Mouse (Mus musculus) embryo, embryonic 10 days (tissue): ENCODE measurements around the gene Olfr411.
A peak's percentile ranks its signal among the peaks of the same experiment; 100 is the strongest.

Experiments
- DNase-seq: peaks from one replicate; pipeline ENCODE4 v3.0.0-alpha.2; 2015; ENCODE audit warnings: low spot score

Gene Olfr411

DNA sequence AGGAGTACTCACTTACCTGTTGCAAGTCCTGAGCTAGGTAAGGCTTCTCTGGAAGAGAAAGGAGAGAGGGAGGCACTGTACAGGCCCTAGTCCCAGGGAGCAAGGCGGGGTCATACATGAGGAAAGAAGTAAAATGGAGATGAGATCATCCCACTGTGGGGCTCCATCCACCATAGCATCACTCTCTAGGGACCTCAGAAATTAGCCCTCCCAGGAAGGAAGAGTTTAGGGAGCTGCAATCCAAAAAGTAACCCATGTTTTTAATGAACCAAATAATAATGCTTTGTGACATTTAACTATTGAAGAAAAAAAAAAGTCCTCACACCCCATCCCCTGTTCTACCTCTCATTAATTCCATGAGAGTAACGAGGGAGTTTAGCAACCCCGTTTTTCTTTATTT, at the start of gene Olfr411:
Olfr411 (minus strand) TSS at position 101 of the 400 bp plus-strand sequence.
- no peak for DNase-seq

DNA sequence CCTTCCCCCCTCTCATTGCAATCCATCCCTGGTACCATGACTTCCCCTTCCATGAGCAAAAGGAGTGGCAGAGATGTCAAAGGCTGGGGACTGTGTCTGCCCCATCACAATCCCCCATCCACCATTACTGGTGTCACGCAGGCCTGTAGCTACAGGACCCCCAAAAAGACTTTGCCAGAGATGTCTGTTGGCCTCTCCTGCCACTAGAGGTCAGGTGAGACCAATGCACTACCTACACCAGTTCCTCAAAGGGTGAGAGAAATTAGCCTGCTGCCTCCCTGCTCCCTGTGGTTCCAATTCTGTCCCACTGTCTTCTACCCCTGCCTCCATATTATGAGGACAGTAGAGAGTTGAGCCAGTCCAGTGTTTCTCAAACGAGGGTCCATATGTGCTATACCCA, 49.7 kb upstream of the Olfr411 start:
- peak; percentile 59 for DNase-seq

DNA sequence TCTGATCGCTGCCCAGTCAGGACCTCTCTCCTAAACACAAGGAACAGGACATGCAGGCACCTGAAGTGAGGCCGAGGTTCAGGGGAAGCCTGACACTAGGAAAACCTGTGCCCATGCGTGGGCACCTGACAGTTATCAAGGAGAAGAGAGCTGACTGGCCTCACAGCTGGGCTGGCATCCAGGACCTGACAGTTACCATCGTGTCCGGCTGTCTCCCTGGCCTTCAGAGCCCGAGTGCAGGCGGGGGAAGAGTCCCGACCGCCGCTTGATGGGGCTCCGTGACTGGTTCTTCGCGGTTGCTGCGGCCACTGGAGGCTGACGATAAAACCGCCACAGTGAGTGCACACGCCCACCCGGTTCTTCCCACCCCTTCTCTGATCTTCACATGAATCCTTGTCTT, 43.1 kb upstream of the Olfr411 start:
- no peak for DNase-seq

DNA sequence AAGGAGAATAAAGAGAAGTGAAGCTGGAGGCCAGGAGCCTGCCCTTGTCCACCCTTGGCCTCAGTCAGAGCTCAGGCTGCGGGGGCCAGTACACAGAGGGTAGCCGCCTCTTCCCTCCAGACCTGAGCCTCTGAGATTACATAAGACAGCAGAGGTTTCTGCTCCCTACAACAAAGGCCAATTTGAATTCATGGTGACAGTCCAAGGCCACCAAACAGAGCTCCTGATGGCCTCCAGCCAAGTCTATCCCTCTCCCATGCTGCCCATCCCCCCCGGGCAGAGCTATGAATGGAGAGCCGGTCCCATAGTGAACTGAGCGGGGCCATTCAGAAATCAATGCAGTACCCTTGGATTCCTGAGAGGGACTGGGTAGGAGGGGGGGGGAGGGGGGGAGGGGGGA, 41.0 kb upstream of the Olfr411 start:
- DNase-seq: no peak

DNA sequence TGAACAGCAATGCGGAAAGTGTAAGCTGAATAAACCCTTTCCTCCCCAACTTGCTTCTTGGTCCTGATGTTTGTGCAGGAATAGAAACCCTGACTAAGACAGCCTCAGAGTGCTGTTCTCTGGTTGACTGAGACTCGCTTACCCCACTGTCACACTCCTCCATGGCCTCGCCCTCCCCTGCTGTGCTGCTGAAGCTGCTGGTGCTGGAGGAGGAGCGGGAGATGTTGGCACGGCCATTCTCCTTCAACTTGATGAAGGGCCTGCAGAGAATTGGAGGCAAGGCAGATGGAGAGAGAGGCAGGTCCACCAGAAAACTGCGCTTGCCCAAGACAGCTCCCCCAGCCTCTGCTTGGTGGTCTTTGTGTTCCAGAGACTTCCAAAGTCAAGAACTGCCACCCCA, 40.5 kb upstream of the Olfr411 start:
- no peak for DNase-seq

DNA sequence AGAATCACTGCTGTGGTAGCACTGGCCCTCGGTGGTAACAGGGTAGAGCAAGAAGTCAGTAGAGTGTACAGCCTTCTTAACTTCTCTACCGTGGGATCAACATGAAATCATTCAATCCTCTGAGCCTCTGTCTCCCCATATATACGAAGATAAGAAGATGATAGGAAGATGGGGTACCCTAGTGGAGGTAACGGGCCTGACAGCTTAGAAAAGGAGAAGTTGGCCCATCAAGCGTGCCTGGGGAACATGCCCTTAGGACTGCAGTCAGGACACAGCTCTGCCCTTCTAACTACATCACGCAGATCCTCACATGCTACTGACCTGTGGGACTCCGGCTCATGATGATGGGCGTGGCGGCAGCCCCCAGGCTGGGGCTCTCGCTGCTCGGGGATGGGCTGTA, 39.4 kb upstream of the Olfr411 start:
- no peak for DNase-seq

DNA sequence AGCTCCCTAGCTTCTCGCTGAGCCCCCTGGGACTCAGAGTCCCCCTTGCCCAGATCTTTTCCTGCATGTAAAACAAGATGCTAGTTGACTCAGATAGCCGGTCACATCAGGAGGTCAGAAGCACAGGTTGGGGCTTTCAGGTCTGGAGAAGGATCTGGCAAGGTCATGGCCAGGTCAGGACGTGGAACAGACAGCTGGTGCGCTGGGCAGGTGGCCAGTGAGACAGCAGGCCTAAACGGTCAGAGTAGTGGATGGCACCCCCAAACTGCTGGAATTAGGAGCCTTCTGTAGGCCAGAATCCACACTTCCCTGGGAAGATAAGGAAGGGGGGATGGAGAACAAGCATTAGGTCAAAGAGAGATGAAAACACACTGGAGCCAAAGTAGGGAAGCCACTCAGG, 34.8 kb upstream of the Olfr411 start:
- no peak for DNase-seq

DNA sequence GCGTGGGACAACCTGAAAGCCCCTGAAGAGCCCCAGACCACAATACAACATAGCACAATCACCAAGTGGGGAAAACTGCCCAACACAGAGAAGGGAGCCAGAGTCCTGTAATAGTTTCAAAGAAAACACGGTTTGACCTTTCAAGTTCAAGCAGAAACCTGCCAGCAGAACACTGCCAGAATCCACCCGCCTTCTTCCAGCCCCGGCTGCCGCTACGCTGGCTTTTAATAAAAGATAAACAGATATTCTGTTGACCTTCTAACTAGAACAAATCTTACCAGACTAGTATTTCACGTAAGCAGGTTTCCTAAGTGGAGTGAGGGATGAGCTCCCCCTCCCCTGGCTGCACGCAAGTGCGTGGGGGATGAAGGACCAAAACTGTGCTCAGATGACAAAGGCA, 33.2 kb upstream of the Olfr411 start:
- DNase-seq: no peak

GRCm38 (mm10) chr11:74379166-74379873, 26.9 kb upstream of the Olfr411 start:
- no peak for DNase-seq

- DNase-seq: peak; percentile 57
Measured at GRCm38 (mm10) chr11:74376847-74377246, 24.4 kb upstream of the Olfr411 start.

- peak; percentile 80 for DNase-seq
Measured at GRCm38 (mm10) chr11:74371393-74372100, 19.1 kb upstream of the Olfr411 start.

DNA sequence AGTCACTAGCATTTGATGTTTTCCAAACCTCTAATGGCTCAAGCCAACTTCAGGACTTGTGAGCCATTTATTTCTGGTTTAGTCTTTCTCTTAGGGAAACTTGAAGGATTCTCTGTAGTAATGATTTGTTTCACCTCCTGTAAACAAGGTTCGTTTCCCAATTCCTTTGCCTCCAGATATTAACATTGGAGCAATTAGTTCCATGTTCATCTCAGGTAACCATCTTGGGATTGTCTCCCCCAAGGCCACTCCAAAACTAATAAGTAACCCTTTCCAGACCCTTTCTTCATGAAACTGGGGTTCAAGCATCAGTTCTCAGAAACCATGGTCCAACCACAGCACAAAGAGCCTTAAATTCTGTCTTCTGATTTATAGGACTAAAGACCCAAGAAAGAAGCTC, 9.3 kb upstream of the Olfr411 start, which contains the start of gene Olfr412:
Olfr412 (plus strand) TSS at position 301 of the 400 bp plus-strand sequence.
- DNase-seq: no peak

DNA sequence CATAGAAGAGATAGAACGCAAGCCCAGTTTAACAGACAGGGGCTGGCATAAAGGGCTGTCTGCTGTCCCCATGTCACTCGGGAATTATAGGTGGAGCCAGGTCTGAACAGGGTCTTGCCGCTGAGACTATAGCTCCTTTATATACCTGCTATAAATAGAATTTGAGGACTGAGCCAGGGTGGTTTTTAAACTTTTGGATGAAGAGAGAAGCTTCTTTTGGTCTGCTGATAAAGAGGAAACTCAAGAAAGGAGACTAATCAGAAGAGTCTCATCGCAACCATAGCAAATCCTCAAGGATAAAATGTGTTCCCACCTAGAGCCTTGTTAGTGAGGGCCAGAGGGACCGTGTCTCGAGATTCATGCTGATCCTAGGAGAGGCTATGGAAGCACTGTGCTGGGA, 14.5 kb downstream of the Olfr411 start, which contains the start of gene Olfr410:
Olfr410 (minus strand) TSS at position 101 of the 400 bp plus-strand sequence.
- DNase-seq: no peak

DNA sequence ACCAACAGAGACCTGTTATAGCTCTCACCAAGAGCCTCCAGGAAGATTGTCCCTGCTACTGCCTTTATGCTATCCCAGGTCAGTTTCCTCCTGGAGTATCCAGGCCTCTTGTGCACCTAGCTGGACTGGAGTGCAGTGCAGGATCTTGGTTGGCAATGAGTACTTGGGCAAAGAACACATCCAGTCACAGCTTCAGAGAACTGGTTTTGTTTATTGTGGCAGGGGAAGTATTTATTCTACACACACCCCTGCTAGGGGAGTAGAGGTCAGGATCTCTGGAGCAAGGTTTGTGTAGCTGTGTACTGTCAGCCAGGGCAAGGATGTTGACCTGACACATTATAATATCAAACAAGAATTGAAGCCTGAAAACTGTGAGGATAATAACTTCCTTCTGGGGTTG, 23.7 kb downstream of the Olfr411 start:
- DNase-seq: no peak

DNA sequence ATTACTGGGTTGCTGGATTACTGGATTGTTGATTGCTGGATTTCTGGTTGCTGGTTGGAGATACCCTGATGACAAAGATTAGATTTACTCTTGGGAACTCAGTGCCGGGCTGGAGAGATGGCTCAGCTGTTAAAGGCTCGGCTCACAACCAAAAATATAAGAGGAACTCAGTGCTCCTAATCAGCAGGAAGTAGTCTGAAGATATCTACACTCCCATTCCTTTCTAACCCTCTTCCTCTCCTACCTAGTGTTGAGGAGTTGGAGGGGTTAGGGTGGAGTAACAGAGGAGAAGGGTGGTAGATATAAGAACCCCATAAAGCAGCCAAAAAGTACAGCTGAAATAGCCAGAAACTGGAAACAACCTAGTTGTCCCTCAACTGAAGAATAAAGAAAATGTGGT, 26.4 kb downstream of the Olfr411 start:
- DNase-seq: no peak
